Mouse (Mus musculus) heart, postnatal 0 days (tissue): Measurements from ENCODE around the gene Iqgap3.

Experiments
- CTCF ChIP-seq: IDR thresholded peaks from 2 replicates; pipeline ENCODE4 v1.5.1; 2016; ENCODE audit warnings: antibody characterized with exemption, control low read depth, low read depth
- EP300 ChIP-seq: IDR thresholded peaks from 2 replicates; pipeline ENCODE4 v1.6.1; 2016; ENCODE audit warnings: antibody characterized with exemption, low read depth

GRCm38 (mm10) chr3:88100251-88100650, 18.5 kb downstream of the Iqgap3 start:
- TF ChIP-seq CTCF (no peak), EP300 (no peak)
